Mouse (Mus musculus): Measurements from ENCODE around the gene Nup54. TPM values are rescaled to one million over a fixed set of nuclear protein-coding genes. Genes with fewer than 3 reads are reported as not detected.

Nup54 gene
- polyA plus RNA-seq, 1 experiment from 2014 or later, result 72.5 TPM

GRCm38 (mm10) chr5:92434070-92434469, 949 bp downstream of the Nup54 start:
- peaks cover 2% of the 10 kb centered on the region; the same call in 1 of the 2 replicates for H3K36me3 ChIP-seq (ENCODE audit: control insufficient read depth, insufficient read depth, low read length)
- peak overlapping the region; percentile 85 for H3K4me2 ChIP-seq
- H3K9ac ChIP-seq (ENCODE audit: low read depth, low read length), result peak overlapping the region; percentile 96
- H3K4me1 ChIP-seq (replicated peaks; ENCODE audit: control insufficient read depth, insufficient read depth, low read length), result peaks cover 15% of the 10 kb centered on the region
- peak overlapping the region; percentile 91; the same call in 1 of the 2 replicates for H3K27ac ChIP-seq (ENCODE audit: low read depth, low read length)
- H3K27me3 ChIP-seq (replicated peaks; ENCODE audit: control insufficient read depth, insufficient read depth, low read length), result no peaks in the 10 kb centered on the region
- peak overlapping the region; percentile 93 for H3K4me3 ChIP-seq (ENCODE audit: low read depth, low read length)
- no peaks in the 10 kb centered on the region for H3K9me3 ChIP-seq (ENCODE audit: control insufficient read depth, low read length)
- DNase-seq (ENCODE audit: low spot score) (no peak), ATAC-seq (replicated peaks; ENCODE audit: low FRiP score) (no peak)
- WGBS, result 1% methylated on average over 12 of the region's 12 CpGs

GRCm38 (mm10) chr5:92431611-92432010, 3.4 kb downstream of the Nup54 start:
- Histone ChIP-seq H3K36me3 (ENCODE audit: control insufficient read depth, insufficient read depth, low read length) (peaks cover 27% of the 10 kb centered on the region), H3K9me3 (ENCODE audit: control insufficient read depth, low read length) (0 out of 2 replicates have a peak, but pooled peaks cover 3% of the 10 kb centered on the region), H3K27me3 (replicated peaks; ENCODE audit: control insufficient read depth, insufficient read depth, low read length) (no peaks in the 10 kb centered on the region), H3K4me1 (replicated peaks; ENCODE audit: control insufficient read depth, insufficient read depth, low read length) (peaks cover 5% of the 10 kb centered on the region), H3K4me3 (ENCODE audit: low read depth, low read length) (no peak overlapping the region), H3K9ac (ENCODE audit: low read depth, low read length) (no peak overlapping the region), H3K4me2 (no peak overlapping the region), H3K27ac (ENCODE audit: low read depth, low read length) (no peak overlapping the region)
- ATAC-seq (replicated peaks; ENCODE audit: low FRiP score) (no peak), DNase-seq (ENCODE audit: low spot score) (no peak)
- 89% methylated on average over 7 of the region's 7 CpGs for WGBS

- 93% methylated on average over 5 of the region's 5 CpGs for WGBS
- H3K27me3 ChIP-seq (replicated peaks; ENCODE audit: control insufficient read depth, insufficient read depth, low read length), result no peaks in the 10 kb centered on the region
- H3K9ac ChIP-seq (ENCODE audit: low read depth, low read length), result no peak overlapping the region
- no peak overlapping the region for H3K27ac ChIP-seq (ENCODE audit: low read depth, low read length)
- no peak overlapping the region for H3K4me3 ChIP-seq (ENCODE audit: low read depth, low read length)
- peaks cover 5% of the 10 kb centered on the region for H3K4me1 ChIP-seq (replicated peaks; ENCODE audit: control insufficient read depth, insufficient read depth, low read length)
- ATAC-seq (replicated peaks; ENCODE audit: low FRiP score) (no peak), DNase-seq (ENCODE audit: low spot score) (no peak)
- H3K4me2 ChIP-seq, result no peak overlapping the region
- 0 out of 2 replicates have a peak, but pooled peaks cover 3% of the 10 kb centered on the region for H3K9me3 ChIP-seq (ENCODE audit: control insufficient read depth, low read length)
- peaks cover 27% of the 10 kb centered on the region for H3K36me3 ChIP-seq (ENCODE audit: control insufficient read depth, insufficient read depth, low read length)
Measured at GRCm38 (mm10) chr5:92430723-92431122, 4.3 kb downstream of the Nup54 start.

GRCm38 (mm10) chr5:92424126-92424525, 10.9 kb downstream of the Nup54 start:
- no peak for ATAC-seq (replicated peaks; ENCODE audit: low FRiP score)
- H3K27me3 ChIP-seq (replicated peaks; ENCODE audit: control insufficient read depth, insufficient read depth, low read length), result no peaks in the 10 kb centered on the region
- 93% methylated on average over 11 of the region's 11 CpGs for WGBS
- H3K4me2 ChIP-seq, result no peak overlapping the region
- 0 out of 2 replicates have a peak, but pooled peaks cover 3% of the 10 kb centered on the region for H3K9me3 ChIP-seq (ENCODE audit: control insufficient read depth, low read length)
- H3K36me3 ChIP-seq (ENCODE audit: control insufficient read depth, insufficient read depth, low read length), result peaks cover 55% of the 10 kb centered on the region
- DNase-seq (ENCODE audit: low spot score), result no peak
- no peak overlapping the region for H3K9ac ChIP-seq (ENCODE audit: low read depth, low read length)
- no peaks in the 10 kb centered on the region for H3K4me1 ChIP-seq (replicated peaks; ENCODE audit: control insufficient read depth, insufficient read depth, low read length)
- H3K4me3 ChIP-seq (ENCODE audit: low read depth, low read length), result no peak overlapping the region
- H3K27ac ChIP-seq (ENCODE audit: low read depth, low read length), result no peak overlapping the region

GRCm38 (mm10) chr5:92413982-92414375, 21.0 kb downstream of the Nup54 start:
- WGBS, result 87% methylated on average over 8 of the region's 8 CpGs
- peaks cover 29% of the 10 kb centered on the region for H3K36me3 ChIP-seq (ENCODE audit: control insufficient read depth, insufficient read depth, low read length)
- DNase-seq (ENCODE audit: low spot score), result no peak
- no peaks in the 10 kb centered on the region for H3K27me3 ChIP-seq (replicated peaks; ENCODE audit: control insufficient read depth, insufficient read depth, low read length)
- H3K9ac ChIP-seq (ENCODE audit: low read depth, low read length), result no peak overlapping the region
- no peak overlapping the region for H3K4me3 ChIP-seq (ENCODE audit: low read depth, low read length)
- no peaks in the 10 kb centered on the region for H3K9me3 ChIP-seq (ENCODE audit: control insufficient read depth, low read length)
- no peak overlapping the region for H3K27ac ChIP-seq (ENCODE audit: low read depth, low read length)
- ATAC-seq (replicated peaks; ENCODE audit: low FRiP score), result peak; percentile 43; the same call in 1 of the 2 replicates
- no peak overlapping the region for H3K4me2 ChIP-seq
- H3K4me1 ChIP-seq (replicated peaks; ENCODE audit: control insufficient read depth, insufficient read depth, low read length), result no peaks in the 10 kb centered on the region

GRCm38 (mm10) chr5:92413271-92413981, 21.6 kb downstream of the Nup54 start:
- H3K27ac ChIP-seq (ENCODE audit: low read depth, low read length), result no peak overlapping the region
- no peak overlapping the region for H3K9ac ChIP-seq (ENCODE audit: low read depth, low read length)
- H3K27me3 ChIP-seq (replicated peaks; ENCODE audit: control insufficient read depth, insufficient read depth, low read length), result no peaks in the 10 kb centered on the region
- peaks cover 27% of the 10 kb centered on the region for H3K36me3 ChIP-seq (ENCODE audit: control insufficient read depth, insufficient read depth, low read length)
- H3K9me3 ChIP-seq (ENCODE audit: control insufficient read depth, low read length), result no peaks in the 10 kb centered on the region
- no peak overlapping the region for H3K4me2 ChIP-seq
- DNase-seq (ENCODE audit: low spot score) (no peak), ATAC-seq (replicated peaks; ENCODE audit: low FRiP score) (no peak)
- H3K4me1 ChIP-seq (replicated peaks; ENCODE audit: control insufficient read depth, insufficient read depth, low read length), result no peaks in the 10 kb centered on the region
- H3K4me3 ChIP-seq (ENCODE audit: low read depth, low read length), result no peak overlapping the region
- WGBS, result 80% methylated on average over 11 of the region's 11 CpGs

GRCm38 (mm10) chr5:92411461-92412140, 23.4 kb downstream of the Nup54 start:
- no peak for DNase-seq (ENCODE audit: low spot score)
- H3K4me1 ChIP-seq (replicated peaks; ENCODE audit: control insufficient read depth, insufficient read depth, low read length), result no peaks in the 10 kb centered on the region
- H3K9ac ChIP-seq (ENCODE audit: low read depth, low read length), result no peak overlapping the region

GRCm38 (mm10) chr5:92410486-92410885, 24.5 kb downstream of the Nup54 start:
- H3K9me3 ChIP-seq (ENCODE audit: control insufficient read depth, low read length), result no peaks in the 10 kb centered on the region
- H3K4me2 ChIP-seq, result no peak overlapping the region
- H3K4me1 ChIP-seq (replicated peaks; ENCODE audit: control insufficient read depth, insufficient read depth, low read length), result no peaks in the 10 kb centered on the region
- no peak overlapping the region for H3K27ac ChIP-seq (ENCODE audit: low read depth, low read length)
- ATAC-seq (replicated peaks; ENCODE audit: low FRiP score) (no peak), DNase-seq (ENCODE audit: low spot score) (no peak)
- no peak overlapping the region for H3K4me3 ChIP-seq (ENCODE audit: low read depth, low read length)
- H3K9ac ChIP-seq (ENCODE audit: low read depth, low read length), result no peak overlapping the region
- 89% methylated on average over 5 of the region's 5 CpGs for WGBS
- no peaks in the 10 kb centered on the region for H3K27me3 ChIP-seq (replicated peaks; ENCODE audit: control insufficient read depth, insufficient read depth, low read length)
- H3K36me3 ChIP-seq (ENCODE audit: control insufficient read depth, insufficient read depth, low read length), result peaks cover 5% of the 10 kb centered on the region

More at GRCm38 (mm10) chr5:92411461-92412140, 23.4 kb downstream of the Nup54 start:
- no peak for ATAC-seq (replicated peaks; ENCODE audit: low FRiP score)
- Histone ChIP-seq H3K4me3 (ENCODE audit: low read depth, low read length) (no peak overlapping the region), H3K27ac (ENCODE audit: low read depth, low read length) (no peak overlapping the region), H3K4me2 (no peak overlapping the region), H3K27me3 (replicated peaks; ENCODE audit: control insufficient read depth, insufficient read depth, low read length) (no peaks in the 10 kb centered on the region), H3K9me3 (ENCODE audit: control insufficient read depth, low read length) (no peaks in the 10 kb centered on the region), H3K36me3 (ENCODE audit: control insufficient read depth, insufficient read depth, low read length) (peaks cover 11% of the 10 kb centered on the region)
- WGBS, result 66% methylated on average over 7 of the region's 7 CpGs

All from liver, embryonic 11.5 days (tissue).